Mouse (Mus musculus) T-helper 17 cell (primary cell): ENCODE measurements at regions not wholly inside any gene's neighbourhood (a gene's known extent, or its start where the extent isn't known, plus 50 kb on each side); places are given as distances from the start of the nearest gene placed in this dataset.
"Not testable (repeated sequence)": the region's sequence is repeated elsewhere in the genome, so short reads cannot be mapped to it uniquely, and the experiment has no call there.

Experiments
- in situ Hi-C, 2 experiments: fragments of 300-600 bp; cut with MboI, MseI; formaldehyde crosslinking; loops; 1 replicate in 1 of 2; 2 replicates in 1 of 2; pipeline ENCODE4 v1.15.1; 2025; ENCODE audit warnings: high pct_unique_total_duplicates in 2 of 2

DNA sequence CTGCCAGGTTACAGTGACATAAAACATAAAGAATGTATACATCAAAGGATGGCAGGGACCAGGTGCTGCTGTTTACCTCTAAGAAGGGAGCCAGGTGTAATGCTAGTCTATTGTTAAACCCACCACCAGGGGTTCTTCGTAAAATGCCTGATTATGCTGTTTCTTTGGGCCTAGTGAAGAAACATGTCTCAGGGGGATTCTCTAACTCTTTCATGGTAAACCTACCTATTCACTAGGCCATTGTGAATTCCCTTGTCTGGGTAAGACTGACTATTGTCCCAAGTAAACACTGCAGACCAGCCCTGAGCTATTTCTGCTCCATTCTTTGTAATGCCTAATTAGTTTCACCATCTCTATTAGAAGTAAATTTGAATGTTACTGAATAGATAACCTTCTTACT is 194.3 kb upstream of the Tmem47 start:
- in situ Hi-C loops = not testable (repeated sequence)

GRCm38 (mm10) chrX:80901524-80901923 is 169.0 kb upstream of the Tmem47 start:
- in situ Hi-C loops = no loop called here

DNA sequence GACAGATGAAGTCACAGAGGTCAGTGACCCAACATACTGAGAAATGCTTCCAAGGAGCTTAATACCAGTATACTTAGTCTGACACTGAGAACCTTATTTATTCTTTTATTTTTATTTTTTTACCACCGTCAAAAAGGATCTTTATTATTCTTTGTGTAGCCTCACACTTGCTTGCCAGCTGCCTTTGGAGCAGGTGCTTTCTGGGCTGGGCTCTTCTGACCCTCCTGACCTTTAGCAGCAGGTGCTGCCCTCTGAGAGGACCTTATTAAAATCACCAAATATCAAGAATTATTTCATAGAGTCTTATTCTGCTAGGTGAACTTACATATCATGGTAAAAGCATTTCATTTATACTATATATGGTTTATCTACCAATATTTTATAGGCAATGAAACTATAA is 137.8 kb upstream of the Tmem47 start:
- in situ Hi-C loops = loop anchor here (10.0 kb wide), 2 partner anchors 62 to 1338 kb away; no protein-coding TSS in a partner anchor
